Mouse (Mus musculus) liver, embryonic 13.5 days (tissue): ENCODE measurements around the gene Irx5. TPM values are rescaled to one million over a fixed set of nuclear protein-coding genes. Genes with fewer than 3 reads are reported as not detected.

ENCODE experiments used
- ATAC-seq: fragments of 200-750 bp; cut with Nextera tagmentation; 2 replicates; pipeline ENCODE4 v1.8.0; 2017; ENCODE audit warnings: low read depth, mild to moderate bottlenecking, moderate number of reproducible peaks, moderate library complexity
- DNase-seq: peaks from one replicate; pipeline ENCODE4 v3.0.0; 2022
- H3K27ac ChIP-seq: fragments of 300-500 bp; sonication (generic); 2 replicates; pipeline ENCODE4 v1.5.1; 2015; ENCODE audit warnings: moderate library complexity, mild to moderate bottlenecking, inconsistent platforms
- H3K27me3 ChIP-seq: fragments of 300-500 bp; sonication (generic); 2 replicates; pipeline ENCODE4 v1.6.1; 2015; ENCODE audit warnings: mild to moderate bottlenecking, inconsistent platforms
- H3K36me3 ChIP-seq: fragments of 300-500 bp; sonication (generic); 2 replicates; pipeline ENCODE4 v1.6.1; 2015; ENCODE audit warnings: mild to moderate bottlenecking, inconsistent platforms
- H3K4me1 ChIP-seq: fragments of 300-500 bp; sonication (generic); replicated peaks from 2 replicates; pipeline ENCODE4 v1.6.1; 2015; ENCODE audit warnings: inconsistent platforms
- H3K4me2 ChIP-seq: fragments of 300-500 bp; sonication (generic); 2 replicates; pipeline ENCODE4 v1.6.1; 2015; ENCODE audit warnings: inconsistent platforms, mild to moderate bottlenecking, moderate library complexity
- H3K4me3 ChIP-seq: fragments of 300-500 bp; sonication (generic); replicated peaks from 2 replicates; pipeline ENCODE4 v1.5.1; 2015; ENCODE audit warnings: mild to moderate bottlenecking, inconsistent platforms
- H3K9ac ChIP-seq: fragments of 300-500 bp; sonication (generic); 2 replicates; pipeline ENCODE4 v1.6.1; 2015; ENCODE audit warnings: mild to moderate bottlenecking, inconsistent platforms
- H3K9me3 ChIP-seq: fragments of 300-500 bp; sonication (generic); replicated peaks from 2 replicates; pipeline ENCODE4 v1.6.1; 2016; ENCODE audit warnings: inconsistent platforms
- WGBS: fragments of 180-500 bp; shearing (Covaris S2); methylation state at CpG from one replicate; pipeline ENCODE4 v1.1.7; 2015; ENCODE audit not compliant: insufficient replicate concordance; 5-methylcytosine and 5-hydroxymethylcytosine counted together
- polyA plus RNA-seq: library from polyadenylated mRNA; unstranded; fragments of >200 nt; fragmentation: Nextera tagmentation; extraction: Ambion mirVana; gene quantifications from 2 replicates; pipeline ENCODE4 v1.2.1, GENCODE M21; 2015

Gene Irx5
- polyA plus RNA-seq, 1 experiment from 2014 or later = 0.10 TPM

- Histone ChIP-seq H3K4me1 (peaks cover 17% of the 10 kb centered on the region), H3K36me3 (no peaks in the 10 kb centered on the region), H3K27me3 (peaks cover 97% of the 10 kb centered on the region), H3K4me2 (no peak overlapping the region), H3K9me3 (no peaks in the 10 kb centered on the region), H3K27ac (no peak overlapping the region), H3K9ac (no peak overlapping the region), H3K4me3 (no peak overlapping the region)
- WGBS = 5% methylated on average over 15 of the region's 15 CpGs
- ATAC-seq (no peak), DNase-seq (no peak)
Measured at GRCm38 (mm10) chr8:92362396-92363115, 5.1 kb downstream of the Irx5 start.

- Histone ChIP-seq H3K9me3 (no peaks in the 10 kb centered on the region), H3K27ac (no peak overlapping the region), H3K36me3 (no peaks in the 10 kb centered on the region), H3K9ac (no peak overlapping the region), H3K4me2 (no peak overlapping the region), H3K4me3 (peak overlapping the region; percentile 18; the same call in 1 of the 2 replicates), H3K4me1 (peaks cover 9% of the 10 kb centered on the region), H3K27me3 (peaks cover 97% of the 10 kb centered on the region)
- no peak for ATAC-seq
- WGBS = 2% methylated on average over 45 of the region's 45 CpGs
- DNase-seq = no peak
Measured at GRCm38 (mm10) chr8:92363217-92364147, 6.1 kb downstream of the Irx5 start.

- Histone ChIP-seq H3K4me3 (peak overlapping the region; percentile 18), H3K4me2 (no peak overlapping the region)
- peak; percentile 32 for DNase-seq
Measured at GRCm38 (mm10) chr8:92364148-92364775, 6.8 kb downstream of the Irx5 start.

GRCm38 (mm10) chr8:92364776-92365240 is 7.4 kb downstream of the Irx5 start:
- ATAC-seq (no peak), DNase-seq (no peak)
- Histone ChIP-seq H3K4me3 (peak overlapping the region; percentile 18; the same call in 1 of the 2 replicates), H3K4me1 (peaks cover 8% of the 10 kb centered on the region), H3K27ac (no peak overlapping the region), H3K9ac (no peak overlapping the region), H3K9me3 (no peaks in the 10 kb centered on the region), H3K36me3 (no peaks in the 10 kb centered on the region), H3K27me3 (peaks cover 97% of the 10 kb centered on the region), H3K4me2 (no peak overlapping the region)
- WGBS = 12% methylated on average over 20 of the region's 20 CpGs

More at GRCm38 (mm10) chr8:92364148-92364775, 6.8 kb downstream of the Irx5 start:
- H3K27ac ChIP-seq = no peak overlapping the region
- H3K9ac ChIP-seq = no peak overlapping the region
- 4% methylated on average over 20 of the region's 20 CpGs for WGBS
- no peaks in the 10 kb centered on the region for H3K9me3 ChIP-seq
- ATAC-seq = no peak
- no peaks in the 10 kb centered on the region for H3K36me3 ChIP-seq
- H3K27me3 ChIP-seq = peaks cover 97% of the 10 kb centered on the region
- peaks cover 8% of the 10 kb centered on the region for H3K4me1 ChIP-seq

GRCm38 (mm10) chr8:92365241-92365943 is 8.0 kb downstream of the Irx5 start:
- Histone ChIP-seq H3K4me1 (peaks cover 5% of the 10 kb centered on the region), H3K27ac (no peak overlapping the region), H3K4me2 (no peak overlapping the region), H3K4me3 (no peak overlapping the region), H3K9me3 (no peaks in the 10 kb centered on the region), H3K9ac (no peak overlapping the region), H3K27me3 (peaks cover 97% of the 10 kb centered on the region), H3K36me3 (no peaks in the 10 kb centered on the region)
- DNase-seq (no peak), ATAC-seq (no peak)
- 2% methylated on average over 36 of the region's 36 CpGs for WGBS

- H3K36me3 ChIP-seq = no peaks in the 10 kb centered on the region
- no peak overlapping the region for H3K27ac ChIP-seq
- DNase-seq (no peak), ATAC-seq (no peak)
- H3K9ac ChIP-seq = no peak overlapping the region
- no peak overlapping the region for H3K4me2 ChIP-seq
- H3K9me3 ChIP-seq = no peaks in the 10 kb centered on the region
- H3K4me3 ChIP-seq = no peak overlapping the region
- 5% methylated on average over 26 of the region's 26 CpGs for WGBS
- peaks cover 93% of the 10 kb centered on the region for H3K27me3 ChIP-seq
- H3K4me1 ChIP-seq = peaks cover 5% of the 10 kb centered on the region
Measured at GRCm38 (mm10) chr8:92365944-92366735, 8.7 kb downstream of the Irx5 start.

GRCm38 (mm10) chr8:92366736-92367267 is 9.4 kb downstream of the Irx5 start:
- no peak for DNase-seq
- Histone ChIP-seq H3K27ac (no peak overlapping the region), H3K4me2 (no peak overlapping the region), H3K36me3 (no peaks in the 10 kb centered on the region), H3K4me1 (peaks cover 5% of the 10 kb centered on the region), H3K9ac (no peak overlapping the region), H3K4me3 (no peak overlapping the region), H3K27me3 (peaks cover 87% of the 10 kb centered on the region), H3K9me3 (no peaks in the 10 kb centered on the region)
- 9% methylated on average over 20 of the region's 20 CpGs for WGBS
- ATAC-seq = no peak

- Histone ChIP-seq H3K36me3 (no peaks in the 10 kb centered on the region), H3K27me3 (peaks cover 7% of the 10 kb centered on the region; the same call in 1 of the 2 replicates), H3K9ac (no peak overlapping the region), H3K4me1 (no peaks in the 10 kb centered on the region), H3K4me2 (no peak overlapping the region), H3K9me3 (no peaks in the 10 kb centered on the region), H3K27ac (no peak overlapping the region), H3K4me3 (no peak overlapping the region)
- 35% methylated on average over 6 of the region's 6 CpGs for WGBS
- no peak for ATAC-seq
- no peak for DNase-seq
Measured at GRCm38 (mm10) chr8:92379524-92379923, 22.1 kb downstream of the Irx5 start.

GRCm38 (mm10) chr8:92380571-92380970 is 23.1 kb downstream of the Irx5 start:
- Histone ChIP-seq H3K4me2 (no peak overlapping the region), H3K4me1 (no peaks in the 10 kb centered on the region), H3K9ac (no peak overlapping the region), H3K27me3 (peaks cover 7% of the 10 kb centered on the region; the same call in 1 of the 2 replicates), H3K36me3 (no peaks in the 10 kb centered on the region), H3K9me3 (no peaks in the 10 kb centered on the region), H3K4me3 (no peak overlapping the region), H3K27ac (no peak overlapping the region)
- ATAC-seq = no peak
- DNase-seq = no peak
- 34% methylated on average over 2 of the region's 2 CpGs for WGBS

- Histone ChIP-seq H3K36me3 (no peaks in the 10 kb centered on the region), H3K9ac (no peak overlapping the region), H3K4me2 (no peak overlapping the region), H3K4me3 (no peak overlapping the region), H3K9me3 (no peaks in the 10 kb centered on the region), H3K27ac (no peak overlapping the region), H3K27me3 (no peaks in the 10 kb centered on the region), H3K4me1 (no peaks in the 10 kb centered on the region)
- no peak for DNase-seq
- no peak for ATAC-seq
- 60% methylated on average over 4 of the region's 4 CpGs for WGBS
Measured at GRCm38 (mm10) chr8:92387893-92388292, 30.5 kb downstream of the Irx5 start.
